Mouse (Mus musculus) brain, embryonic 14.5 days (tissue): ENCODE results near the gene Scube2.

Source experiments
- CTCF ChIP-seq: fragments of 200-500 bp; IDR thresholded peaks from 2 replicates; pipeline ENCODE4 v1.5.1; 2012; ENCODE audit warnings: inconsistent platforms, mild to moderate bottlenecking, moderate library complexity, borderline replicate concordance; ENCODE audit not compliant: insufficient read depth, insufficient read length; ENCODE audit errors: extremely low read depth
- POLR2A ChIP-seq: fragments of 200-500 bp; IDR thresholded peaks from 2 replicates; pipeline ENCODE4 v1.6.1; 2012; ENCODE audit warnings: mild to moderate bottlenecking, inconsistent platforms, borderline replicate concordance; ENCODE audit not compliant: poor library complexity, insufficient read depth, insufficient read length, severe bottlenecking; ENCODE audit errors: extremely low read depth

DNA sequence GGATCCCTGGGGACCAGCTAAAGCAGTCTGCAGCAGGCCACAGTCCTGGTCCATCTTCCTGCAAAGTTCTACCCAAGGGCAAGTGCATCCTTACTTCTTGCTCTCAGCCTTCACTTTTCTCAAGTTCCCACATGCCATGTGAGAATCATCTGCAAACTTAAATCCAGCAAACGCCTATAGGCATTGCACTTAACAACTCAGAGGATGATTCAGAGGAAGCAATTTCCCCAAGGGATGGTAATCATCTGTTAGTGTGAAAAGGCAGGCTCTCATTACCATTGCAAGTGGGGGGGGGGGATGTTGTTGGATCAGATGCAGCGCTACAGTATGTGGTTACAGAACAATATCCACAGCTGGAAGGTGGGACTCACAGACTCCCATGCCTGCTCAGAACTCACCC, 70.9 kb downstream of the Scube2 start:
- TF ChIP-seq CTCF (no peak), POLR2A (no peak)
